Mouse (Mus musculus) limb, embryonic 12.5 days (tissue): ENCODE results near the gene Spp1. TPM values are rescaled to one million over a fixed set of nuclear protein-coding genes. Genes with fewer than 3 reads are reported as not detected.
"Not testable (repeated sequence)": the region's sequence is repeated elsewhere in the genome, so short reads cannot be mapped to it uniquely, and the experiment has no call there.

Source experiments
- ATAC-seq: fragments of 200-750 bp; cut with Nextera tagmentation; 2 replicates; pipeline ENCODE4 v1.8.0; 2017; ENCODE audit warnings: low read depth, moderate TSS enrichment; ENCODE audit not compliant: insufficient number of reproducible peaks, insufficient read depth, low FRiP score, low TSS enrichment
- H3K27ac ChIP-seq: fragments of 300-500 bp; sonication (generic); 2 replicates; pipeline ENCODE4 v1.5.1; 2016; ENCODE audit warnings: mild to moderate bottlenecking, moderate library complexity
- H3K27me3 ChIP-seq: fragments of 300-500 bp; sonication (generic); 2 replicates; pipeline ENCODE4 v1.6.1; 2016; ENCODE audit warnings: mild to moderate bottlenecking, moderate library complexity
- H3K36me3 ChIP-seq: fragments of 300-500 bp; sonication (generic); 2 replicates; pipeline ENCODE4 v1.6.1; 2016; ENCODE audit warnings: mild to moderate bottlenecking, moderate library complexity
- H3K4me1 ChIP-seq: fragments of 300-500 bp; sonication (generic); replicated peaks from 2 replicates; pipeline ENCODE4 v1.6.1; 2016
- H3K4me2 ChIP-seq: fragments of 300-500 bp; sonication (generic); 2 replicates; pipeline ENCODE4 v1.6.1; 2016; ENCODE audit warnings: mild to moderate bottlenecking, moderate library complexity
- H3K4me3 ChIP-seq: fragments of 300-500 bp; sonication (generic); replicated peaks from 2 replicates; pipeline ENCODE4 v1.5.1; 2016; ENCODE audit warnings: mild to moderate bottlenecking
- H3K9ac ChIP-seq: fragments of 300-500 bp; sonication (generic); replicated peaks from 2 replicates; pipeline ENCODE4 v1.6.1; 2016; ENCODE audit warnings: mild to moderate bottlenecking, moderate library complexity
- H3K9me3 ChIP-seq: fragments of 300-500 bp; sonication (generic); 2 replicates; pipeline ENCODE4 v1.6.1; 2016; ENCODE audit warnings: mild to moderate bottlenecking, moderate library complexity
- WGBS: fragments of 180-500 bp; shearing (Covaris S2); methylation state at CpG from one replicate; pipeline ENCODE4 v1.1.7; 2016; 5-methylcytosine and 5-hydroxymethylcytosine counted together
- polyA plus RNA-seq: library from polyadenylated mRNA; unstranded; fragments of >200 nt; fragmentation: Nextera tagmentation; extraction: Ambion mirVana; gene quantifications from 2 replicates; pipeline ENCODE4 v1.2.1, GENCODE M21; 2016

Gene Spp1
- polyA plus RNA-seq, 1 experiment from 2014 or later = 5.5 TPM

- no peaks in the 10 kb centered on the region for H3K36me3 ChIP-seq
- no peak for ATAC-seq
- H3K27ac ChIP-seq = no peak overlapping the region
- WGBS = 53% methylated on average over 6 of the region's 6 CpGs
- no peaks in the 10 kb centered on the region for H3K9me3 ChIP-seq
- H3K4me1 ChIP-seq = no peaks in the 10 kb centered on the region
- H3K27me3 ChIP-seq = peaks cover 3% of the 10 kb centered on the region; the same call in 1 of the 2 replicates
- no peak overlapping the region for H3K9ac ChIP-seq
- H3K4me2 ChIP-seq = no peak overlapping the region
- H3K4me3 ChIP-seq = no peak overlapping the region
These were observed 851 bp upstream of the Spp1 start for GRCm38 (mm10) chr5:104433968-104434565.

- H3K4me3 ChIP-seq = no peak overlapping the region
These were observed 1.6 kb downstream of the Spp1 start for GRCm38 (mm10) chr5:104436406-104437076.

GRCm38 (mm10) chr5:104442396-104442795, 7.5 kb downstream of the Spp1 start:
- Histone ChIP-seq H3K9me3 (no peaks in the 10 kb centered on the region), H3K27ac (no peak overlapping the region), H3K27me3 (no peaks in the 10 kb centered on the region), H3K36me3 (no peaks in the 10 kb centered on the region), H3K4me1 (no peaks in the 10 kb centered on the region), H3K4me3 (no peak overlapping the region), H3K4me2 (no peak overlapping the region), H3K9ac (no peak overlapping the region)
- ATAC-seq = no peak
- WGBS = 73% methylated on average over 6 of the region's 6 CpGs

More at GRCm38 (mm10) chr5:104436406-104437076, 1.6 kb downstream of the Spp1 start:
- Histone ChIP-seq H3K4me1 (no peaks in the 10 kb centered on the region), H3K9ac (no peak overlapping the region), H3K36me3 (no peaks in the 10 kb centered on the region), H3K4me2 (no peak overlapping the region), H3K27ac (no peak overlapping the region), H3K27me3 (peaks cover under 1% of the 10 kb centered on the region; the same call in 1 of the 2 replicates), H3K9me3 (no peaks in the 10 kb centered on the region)
- ATAC-seq = no peak
- WGBS = 84% methylated on average over 7 of the region's 7 CpGs

- H3K27ac ChIP-seq = no peak overlapping the region
- H3K27me3 ChIP-seq = no peaks in the 10 kb centered on the region
- no peaks in the 10 kb centered on the region for H3K36me3 ChIP-seq
- WGBS = 83% methylated on average over 1 of the region's 1 CpGs
- no peak overlapping the region for H3K4me2 ChIP-seq
- no peaks in the 10 kb centered on the region for H3K9me3 ChIP-seq
- no peak overlapping the region for H3K9ac ChIP-seq
- no peak for ATAC-seq
- H3K4me3 ChIP-seq = no peak overlapping the region
- H3K4me1 ChIP-seq = no peaks in the 10 kb centered on the region
These were observed 7.9 kb downstream of the Spp1 start for GRCm38 (mm10) chr5:104442850-104443249.

- Histone ChIP-seq H3K27me3 (peaks cover 3% of the 10 kb centered on the region), H3K9me3 (no peaks in the 10 kb centered on the region), H3K36me3 (no peaks in the 10 kb centered on the region), H3K27ac (no peak overlapping the region), H3K4me2 (no peak overlapping the region), H3K4me3 (no peak overlapping the region), H3K4me1 (peaks cover 13% of the 10 kb centered on the region), H3K9ac (no peak overlapping the region)
- no peak for ATAC-seq
- WGBS = 11% methylated on average over 3 of the region's 3 CpGs
These were observed 11.2 kb downstream of the Spp1 start for GRCm38 (mm10) chr5:104446156-104446555.

- peaks cover 13% of the 10 kb centered on the region for H3K4me1 ChIP-seq
- 17% methylated on average over 6 of the region's 6 CpGs for WGBS
- not testable (repeated sequence) for H3K9me3 ChIP-seq, H3K36me3 ChIP-seq, H3K4me2 ChIP-seq, H3K27me3 ChIP-seq, ATAC-seq, H3K4me3 ChIP-seq, H3K27ac ChIP-seq, H3K9ac ChIP-seq
These were observed 13.4 kb downstream of the Spp1 start for GRCm38 (mm10) chr5:104448346-104448745.

- Histone ChIP-seq H3K4me3 (no peak overlapping the region), H3K9me3 (no peaks in the 10 kb centered on the region), H3K27ac (no peak overlapping the region), H3K27me3 (peaks cover 3% of the 10 kb centered on the region), H3K4me1 (peaks cover 13% of the 10 kb centered on the region), H3K9ac (no peak overlapping the region), H3K4me2 (no peak overlapping the region), H3K36me3 (no peaks in the 10 kb centered on the region)
- 36% methylated on average over 3 of the region's 3 CpGs for WGBS
- ATAC-seq = no peak
These were observed 14.6 kb downstream of the Spp1 start for GRCm38 (mm10) chr5:104449491-104449890.

GRCm38 (mm10) chr5:104453075-104453474, 18.2 kb downstream of the Spp1 start:
- Histone ChIP-seq H3K4me3 (no peak overlapping the region), H3K9me3 (0 out of 2 replicates have a peak, but pooled peaks cover 14% of the 10 kb centered on the region), H3K4me2 (no peak overlapping the region), H3K27me3 (peaks cover 3% of the 10 kb centered on the region), H3K27ac (no peak overlapping the region), H3K4me1 (peaks cover 13% of the 10 kb centered on the region), H3K36me3 (peaks cover 5% of the 10 kb centered on the region; the same call in 1 of the 2 replicates), H3K9ac (no peak overlapping the region)
- no peak for ATAC-seq
- 58% methylated on average over 1 of the region's 1 CpGs for WGBS

- Histone ChIP-seq H3K4me3 (no peak overlapping the region), H3K27ac (no peak overlapping the region), H3K27me3 (no peaks in the 10 kb centered on the region), H3K36me3 (peaks cover 5% of the 10 kb centered on the region; the same call in 1 of the 2 replicates), H3K4me2 (no peak overlapping the region), H3K9me3 (0 out of 2 replicates have a peak, but pooled peaks cover 14% of the 10 kb centered on the region), H3K4me1 (peaks cover 11% of the 10 kb centered on the region; the same call in 1 of the 2 replicates), H3K9ac (no peak overlapping the region)
- no peak for ATAC-seq
- WGBS = 68% methylated on average over 6 of the region's 6 CpGs
These were observed 19.6 kb downstream of the Spp1 start for GRCm38 (mm10) chr5:104454564-104454963.

- Histone ChIP-seq H3K36me3 (peaks cover 23% of the 10 kb centered on the region), H3K27ac (peak within 1 kb of the TSS; percentile 98), H3K27me3 (no peaks in the 10 kb centered on the region), H3K4me3 (peak within 1 kb of the TSS; percentile 86), H3K9me3 (0 out of 2 replicates have a peak, but pooled peaks cover 14% of the 10 kb centered on the region), H3K4me2 (peak within 1 kb of the TSS; percentile 63), H3K9ac (peak within 1 kb of the TSS; percentile 98), H3K4me1 (peaks cover 13% of the 10 kb centered on the region)
- peak; percentile 78 for ATAC-seq
- WGBS = 11% methylated on average over 46 of the region's 46 CpGs
These were observed 24.2 kb downstream of the Spp1 start, which contains the start of gene Pkd2 for GRCm38 (mm10) chr5:104458832-104459705. Gene Pkd2, plus strand, starts transcription at chr5:104459450.
